Mouse (Mus musculus): ENCODE measurements around the gene Hoxa1.

- TF ChIP-seq POLR2A (IDR thresholded peaks at IDR 0.05; ENCODE audit: low read depth, low read length) (no peak), CTCF (IDR thresholded peaks at IDR 0.05; ENCODE audit: borderline replicate concordance, insufficient read depth, low read length) (no peak)
These were observed 24.7 kb upstream of the Hoxa1 start for GRCm38 (mm10) chr6:52182793-52183192.
